ENCODE assay signal across 1 mouse cellular context in the genomic region with DNA sequence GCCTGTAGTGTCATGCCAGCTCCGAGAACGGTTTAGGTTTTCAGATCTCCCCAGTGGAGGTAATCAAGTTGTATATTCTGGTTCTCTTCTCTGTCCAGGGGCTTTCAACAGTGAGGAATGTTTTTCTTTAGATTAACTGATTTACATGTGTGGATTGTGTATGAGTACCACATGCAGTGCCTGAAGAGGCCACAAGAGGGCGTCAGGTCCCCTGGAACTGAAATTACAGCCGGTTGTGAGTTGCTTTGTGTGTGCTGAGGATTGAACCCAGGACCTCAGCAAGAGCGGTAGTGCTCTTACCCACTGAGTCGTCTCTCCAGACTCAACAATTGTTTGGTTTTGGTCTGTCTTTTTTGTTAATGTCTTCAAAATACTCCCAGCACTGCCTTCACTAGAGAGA.
TF ChIP-seq lines count a peak whose summit lies in the region.

No protein-coding gene starts in this region.

TF ChIP-seq in MEL, 35 proteins besides CTCF, POLR2A, EP300 and RAD21 (continued from another document):
- TF ChIP-seq ZNF384 (IDR thresholded peaks at IDR 0.05; ENCODE audit: low read depth, low read length) (no peak), CHD1 (IDR thresholded peaks at IDR 0.05; ENCODE audit: low read depth, low read length) (no peak), E2F4 (IDR thresholded peaks at IDR 0.05; ENCODE audit: borderline replicate concordance, low read depth, low read length) (no peak), GABPA (IDR thresholded peaks at IDR 0.05; ENCODE audit: low read depth, low read length) (no peak), SIN3A (IDR thresholded peaks at IDR 0.05; ENCODE audit: low read length) (no peak), TBP (IDR thresholded peaks at IDR 0.05; ENCODE audit: low read depth, low read length) (no peak), MYC (IDR thresholded peaks at IDR 0.05; ENCODE audit: low read depth, low read length) (no peak)
